Mouse (Mus musculus) spleen, adult 2 months (tissue): ENCODE data around the gene Olig2. TPM values are rescaled to one million over a fixed set of nuclear protein-coding genes. Genes with fewer than 3 reads are reported as not detected.

Source experiments
- DNase-seq, 2 experiments: peaks; one replicate each; pipeline versions ENCODE4 v3.0.0 to v3.0.0-alpha.2; 2012 to 2021; ENCODE audit warnings: low spot score in 2 of 2, low read depth in 1 of 2
- H3K27ac ChIP-seq: fragments of 200-500 bp; 2 replicates; pipeline ENCODE4 v1.5.1; 2012; ENCODE audit warnings: low read length, inconsistent platforms; ENCODE audit not compliant: insufficient read depth
- H3K27me3 ChIP-seq: fragments of 200-500 bp; 2 replicates; pipeline ENCODE4 v1.6.1; 2012; ENCODE audit warnings: mild to moderate bottlenecking, moderate library complexity, low read length, inconsistent platforms; ENCODE audit not compliant: control insufficient read depth, insufficient read depth
- H3K36me3 ChIP-seq: fragments of 200-500 bp; 2 replicates; pipeline ENCODE4 v1.6.1; 2012; ENCODE audit warnings: mild to moderate bottlenecking, low read length, inconsistent platforms; ENCODE audit not compliant: control insufficient read depth, insufficient read depth
- H3K4me1 ChIP-seq: fragments of 200-500 bp; 2 replicates; pipeline ENCODE4 v1.6.1; 2011; ENCODE audit warnings: inconsistent platforms; ENCODE audit not compliant: control insufficient read depth, insufficient read depth, insufficient read length
- H3K4me3 ChIP-seq: fragments of 200-500 bp; 2 replicates; pipeline ENCODE4 v1.5.1; 2011; ENCODE audit warnings: mild to moderate bottlenecking, inconsistent platforms; ENCODE audit not compliant: insufficient read depth, insufficient read length; ENCODE audit errors: extremely low read depth
- CTCF ChIP-seq: fragments of 200-500 bp; IDR thresholded peaks from 2 replicates; pipeline ENCODE4 v1.5.1; 2011; ENCODE audit warnings: mild to moderate bottlenecking, inconsistent platforms; ENCODE audit not compliant: insufficient read depth, insufficient read length, insufficient replicate concordance; ENCODE audit errors: extremely low read depth
- POLR2A ChIP-seq: fragments of 200-500 bp; IDR thresholded peaks from 2 replicates; pipeline ENCODE4 v1.6.1; 2011; ENCODE audit warnings: low read depth, low read length, inconsistent platforms
- WGBS: fragments of 180-500 bp; shearing (Covaris S2); methylation state at CpG from one replicate; pipeline ENCODE4 v1.1.7; 2018; 5-methylcytosine and 5-hydroxymethylcytosine counted together
- polyA plus RNA-seq: library from polyadenylated mRNA; depleted of rRNA; stranded (reverse); fragments of >200 nt; gene quantifications from 2 replicates; pipeline ENCODE4 v1.2.3, GENCODE M21; 2012; rRNA removed

Gene Olig2
- polyA plus RNA-seq, 1 experiment = 0.04 TPM

- TF ChIP-seq CTCF (no peak), POLR2A (no peak)
- Histone ChIP-seq H3K36me3 (no peaks in the 10 kb centered on the region), H3K4me1 (peaks cover 5% of the 10 kb centered on the region; the same call in 1 of the 2 replicates), H3K27ac (no peak overlapping the region), H3K27me3 (peaks cover 11% of the 10 kb centered on the region), H3K4me3 (no peak overlapping the region)
- 5% methylated on average over 20 of the region's 20 CpGs for WGBS
- no peak for DNase-seq
Observed at GRCm38 (mm10) chr16:91271634-91272033, 46.4 kb downstream of the Olig2 start.

Other genes with a start within 250 kb of the Olig2 start
- 25.1 and 32.9 TPM in 2 replicates for gene Synj1, start 214.1 kb upstream of the Olig2 start, polyA plus RNA-seq
- gene Paxbp1, start 180.9 kb upstream of the Olig2 start, polyA plus RNA-seq = 10.4 and 11.9 TPM in 2 replicates
- not detected in 2 replicates for gene 4932438H23Rik, start 130.3 kb upstream of the Olig2 start, polyA plus RNA-seq
- 0.21 TPM in 1 of 2 replicates, not detected in the other for gene Olig1, start 44.3 kb downstream of the Olig2 start, polyA plus RNA-seq
- 59.6 and 73.8 TPM in 2 replicates for gene Ifnar2, start 147.3 kb downstream of the Olig2 start, polyA plus RNA-seq
- not detected in 2 replicates for gene Gm21970, start 166.3 kb downstream of the Olig2 start, polyA plus RNA-seq
- 40.0 and 43.8 TPM in 2 replicates for gene Il10rb, start 180.7 kb downstream of the Olig2 start, polyA plus RNA-seq